In the genomic region with DNA sequence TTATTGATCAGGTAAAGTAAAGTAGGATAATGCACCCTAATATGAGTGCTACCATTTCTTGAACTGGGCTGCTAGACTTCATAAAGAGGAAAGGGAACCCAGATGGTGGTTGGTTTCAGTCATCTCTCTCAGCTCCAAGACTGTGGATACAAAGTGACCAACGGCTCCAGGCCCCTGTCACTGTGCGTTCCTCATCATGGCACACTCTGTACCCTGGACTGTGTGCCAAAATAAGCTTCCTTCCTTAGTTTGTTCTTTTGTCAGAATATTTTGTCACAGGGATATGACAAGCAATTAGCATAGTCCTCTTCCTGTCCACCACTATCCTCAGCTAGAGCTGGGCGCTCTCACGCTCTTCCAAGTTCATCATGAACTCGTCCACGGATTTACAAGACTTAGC, we compare ENCODE assay signal across 21 mouse cellular contexts.
"Had no signal": no experiment of that assay in that cellular context is flagged by ENCODE, and none has a peak within 500 bp of the region (broad histone marks: within the 10 kb centered on the region; RNA-seq: fewer than 3 reads in every experiment).

No protein-coding gene starts in this region.

- H3K9me3 ChIP-seq: hindbrain, embryonic 10.5 days; hindbrain, embryonic 12.5 days; intestine, embryonic 15.5 days; limb, embryonic 10.5 days; limb, embryonic 12.5 days had no signal

- H3K36me3 ChIP-seq: hindbrain, embryonic 10.5 days; hindbrain, embryonic 12.5 days; intestine, embryonic 15.5 days; limb, embryonic 10.5 days; limb, embryonic 12.5 days had no signal

- ATAC-seq: hindbrain, embryonic 16.5 days; inflammation-experienced regulatory T-cells, adult 6 months; intestine, embryonic 15.5 days; intestine, postnatal 0 days had no signal

- H3K27ac ChIP-seq: gastrocnemius, adult 2 months; heart, adult 2 months; hindbrain, embryonic 10.5 days; hindbrain, embryonic 12.5 days; hindbrain, embryonic 14.5 days; intestine, embryonic 15.5 days; layer of hippocampus, adult 2 months; left cerebral cortex, adult 2 months; limb, embryonic 10.5 days; limb, embryonic 12.5 days had no signal

- H3K27me3 ChIP-seq: hindbrain, embryonic 12.5 days; intestine, embryonic 15.5 days; limb, embryonic 12.5 days had no signal

- H3K9ac ChIP-seq: hindbrain, embryonic 12.5 days; hindbrain, embryonic 14.5 days; intestine, embryonic 15.5 days; limb, embryonic 12.5 days had no signal

- H3K4me3 ChIP-seq: gastrocnemius, adult 2 months; heart, adult 2 months; hindbrain, embryonic 10.5 days; hindbrain, embryonic 12.5 days; intestine, embryonic 15.5 days; layer of hippocampus, adult 2 months; left cerebral cortex, adult 2 months; limb, embryonic 10.5 days; limb, embryonic 12.5 days had no signal

- H3K4me1 ChIP-seq: hindbrain, embryonic 10.5 days; hindbrain, embryonic 12.5 days; intestine, embryonic 15.5 days; limb, embryonic 12.5 days had no signal

- H3K4me2 ChIP-seq: hindbrain, embryonic 12.5 days; hindbrain, embryonic 14.5 days; intestine, embryonic 15.5 days; limb, embryonic 12.5 days had no signal

- DNase-seq: gastrocnemius, adult 2 months; gastrocnemius, postnatal 10 days; gastrocnemius, postnatal 25 days; heart, adult 2 months; kidney, adult 18-20 months; kidney, adult 8-10 months; kidney, postnatal 10 days; kidney, postnatal 25 days; kidney, postnatal 4 days; liver had no signal
